Mouse (Mus musculus): Measurements from ENCODE around the gene Fam53b. TPM values are rescaled to one million over a fixed set of nuclear protein-coding genes. Genes with fewer than 3 reads are reported as not detected.

Fam53b gene
- polyA plus RNA-seq, 1 experiment from 2014 or later: 33.8 TPM

GRCm38 (mm10) chr7:132742912-132743311, 70.8 kb downstream of the Fam53b start:
- Histone ChIP-seq H3K9me3 (no peaks in the 10 kb centered on the region), H3K4me2 (no peak overlapping the region), H3K27ac (no peak overlapping the region), H3K4me1 (no peaks in the 10 kb centered on the region), H3K9ac (no peak overlapping the region), H3K36me3 (peaks cover 3% of the 10 kb centered on the region; the same call in 1 of the 2 replicates), H3K4me3 (no peak overlapping the region), H3K27me3 (no peaks in the 10 kb centered on the region)
- no peak for ATAC-seq (ENCODE audit: borderline replicate concordance, extremely low read depth, low FRiP score, low TSS enrichment)
- 80% methylated on average over 5 of the region's 5 CpGs for WGBS

DNA sequence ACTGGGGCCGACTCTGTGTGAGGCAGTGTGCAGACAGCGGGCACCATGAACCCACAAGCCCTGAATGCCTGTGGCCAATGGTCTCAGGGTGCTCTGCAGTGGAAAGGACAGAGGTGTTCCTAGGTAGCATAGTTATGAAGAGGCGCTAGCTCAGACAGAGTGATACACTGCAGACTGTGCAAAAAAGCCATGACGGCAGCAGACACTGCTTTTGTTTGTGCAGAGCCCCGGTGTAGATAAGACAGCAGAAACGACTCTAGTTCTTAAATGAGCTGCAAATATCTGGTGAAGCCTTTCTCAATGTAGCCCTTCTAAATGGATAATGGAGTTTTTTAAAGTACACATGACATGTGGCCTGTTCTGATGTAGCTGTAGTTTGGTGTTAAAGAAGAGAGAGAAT, 73.9 kb downstream of the Fam53b start:
- ATAC-seq (ENCODE audit: borderline replicate concordance, extremely low read depth, low FRiP score, low TSS enrichment): no peak
- no peak overlapping the region for H3K9ac ChIP-seq
- no peaks in the 10 kb centered on the region for H3K9me3 ChIP-seq
- H3K4me3 ChIP-seq: no peak overlapping the region
- no peak overlapping the region for H3K27ac ChIP-seq
- H3K4me1 ChIP-seq: peaks cover 16% of the 10 kb centered on the region
- WGBS: 58% methylated on average over 6 of the region's 6 CpGs
- no peaks in the 10 kb centered on the region for H3K36me3 ChIP-seq
- no peak overlapping the region for H3K4me2 ChIP-seq
- H3K27me3 ChIP-seq: no peaks in the 10 kb centered on the region

GRCm38 (mm10) chr7:132738844-132739243, 74.8 kb downstream of the Fam53b start:
- Histone ChIP-seq H3K9ac (no peak overlapping the region), H3K4me3 (no peak overlapping the region)

DNA sequence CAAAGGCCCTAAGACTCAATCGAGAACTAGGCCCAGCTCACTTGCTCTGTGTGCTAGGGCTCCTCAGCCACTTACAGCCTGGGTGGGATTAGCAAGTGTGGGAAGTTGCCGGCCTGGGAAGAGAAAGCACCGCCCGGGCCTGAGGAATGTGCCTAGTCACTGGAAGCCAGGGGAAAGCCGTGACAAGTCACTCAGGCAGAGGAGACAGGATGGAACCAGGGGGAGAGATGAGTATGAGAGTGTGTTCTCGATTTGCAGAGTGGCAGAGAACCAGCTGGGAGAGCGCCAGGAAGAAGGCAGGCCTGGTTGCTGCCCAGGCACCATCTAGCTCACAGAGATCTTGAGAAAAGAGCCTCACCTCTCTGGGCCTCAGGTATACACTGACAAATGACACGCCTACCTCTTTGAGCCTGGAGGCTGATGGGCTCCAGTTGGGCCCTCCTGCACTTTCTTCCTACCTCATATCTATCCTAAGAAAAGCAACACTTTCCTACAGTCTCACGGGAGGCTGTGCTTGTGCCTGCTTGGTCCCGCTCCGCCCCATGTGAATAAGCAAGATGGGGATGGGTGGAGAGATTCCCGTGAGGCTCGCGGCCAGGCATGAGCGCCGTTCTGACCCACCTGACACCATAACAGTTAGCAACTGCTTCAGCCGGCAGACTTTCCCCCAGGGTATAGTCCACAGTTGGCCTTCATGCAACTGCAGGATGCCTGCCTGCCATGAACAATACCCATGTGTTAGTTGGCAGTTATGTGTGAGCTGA, 77.4 kb downstream of the Fam53b start:
- Histone ChIP-seq H3K4me3 (no peak overlapping the region), H3K27me3 (no peaks in the 10 kb centered on the region), H3K4me2 (no peak overlapping the region), H3K9ac (no peak overlapping the region), H3K27ac (peak overlapping the region; percentile 70), H3K36me3 (no peaks in the 10 kb centered on the region; the same call in 1 of the 2 replicates), H3K9me3 (no peaks in the 10 kb centered on the region), H3K4me1 (peaks cover 19% of the 10 kb centered on the region)
- ATAC-seq (ENCODE audit: borderline replicate concordance, extremely low read depth, low FRiP score, low TSS enrichment): peak; percentile 40; the same call in 1 of the 2 replicates
- WGBS: 55% methylated on average over 17 of the region's 17 CpGs

More at GRCm38 (mm10) chr7:132738844-132739243, 74.8 kb downstream of the Fam53b start:
- 88% methylated on average over 6 of the region's 6 CpGs for WGBS
- H3K9me3 ChIP-seq: no peaks in the 10 kb centered on the region
- no peak overlapping the region for H3K27ac ChIP-seq
- H3K27me3 ChIP-seq: no peaks in the 10 kb centered on the region
- no peak overlapping the region for H3K4me2 ChIP-seq
- peaks cover 16% of the 10 kb centered on the region for H3K4me1 ChIP-seq
- no peaks in the 10 kb centered on the region; the same call in 1 of the 2 replicates for H3K36me3 ChIP-seq
- no peak for ATAC-seq (ENCODE audit: borderline replicate concordance, extremely low read depth, low FRiP score, low TSS enrichment)

- H3K4me2 ChIP-seq: no peak overlapping the region
- no peaks in the 10 kb centered on the region for H3K27me3 ChIP-seq
- H3K4me1 ChIP-seq: peaks cover 23% of the 10 kb centered on the region
- no peaks in the 10 kb centered on the region for H3K9me3 ChIP-seq
- no peaks in the 10 kb centered on the region; the same call in 1 of the 2 replicates for H3K36me3 ChIP-seq
- 40% methylated on average over 5 of the region's 5 CpGs for WGBS
- H3K9ac ChIP-seq: no peak overlapping the region
- no peak; the same call in 1 of the 2 replicates for ATAC-seq (ENCODE audit: borderline replicate concordance, extremely low read depth, low FRiP score, low TSS enrichment)
- no peak overlapping the region for H3K4me3 ChIP-seq
- H3K27ac ChIP-seq: 0 out of 2 replicates have a peak overlapping the region, but pooled peaks have one; percentile 70
Measured at GRCm38 (mm10) chr7:132735145-132735544, 78.5 kb downstream of the Fam53b start.

DNA sequence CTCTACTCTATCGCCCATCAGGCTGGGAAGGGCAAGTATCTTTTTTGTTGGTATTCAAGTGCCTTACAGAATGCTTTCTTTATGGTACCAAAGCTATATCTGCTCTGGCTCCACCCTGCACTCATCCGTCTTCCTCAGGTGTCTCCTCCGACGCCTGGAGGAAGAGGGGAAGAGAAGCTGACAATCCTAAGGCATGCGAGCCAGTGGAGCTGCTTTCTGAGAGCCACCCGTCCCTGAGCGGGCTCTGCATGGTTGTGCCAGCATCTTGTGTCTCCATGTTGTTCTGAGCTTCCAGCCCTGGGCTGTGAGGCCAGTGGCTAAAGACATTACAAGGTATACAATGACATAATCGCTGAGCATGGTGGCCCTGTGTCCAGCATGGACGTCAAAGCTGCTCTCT, 79.5 kb downstream of the Fam53b start:
- H3K27me3 ChIP-seq: no peaks in the 10 kb centered on the region
- no peak overlapping the region for H3K27ac ChIP-seq
- H3K4me1 ChIP-seq: peaks cover 23% of the 10 kb centered on the region
- ATAC-seq (ENCODE audit: borderline replicate concordance, extremely low read depth, low FRiP score, low TSS enrichment): no peak
- no peaks in the 10 kb centered on the region for H3K9me3 ChIP-seq
- H3K4me2 ChIP-seq: no peak overlapping the region
- no peak overlapping the region for H3K4me3 ChIP-seq
- no peaks in the 10 kb centered on the region; the same call in 1 of the 2 replicates for H3K36me3 ChIP-seq
- WGBS: 77% methylated on average over 9 of the region's 9 CpGs
- no peak overlapping the region for H3K9ac ChIP-seq

DNA sequence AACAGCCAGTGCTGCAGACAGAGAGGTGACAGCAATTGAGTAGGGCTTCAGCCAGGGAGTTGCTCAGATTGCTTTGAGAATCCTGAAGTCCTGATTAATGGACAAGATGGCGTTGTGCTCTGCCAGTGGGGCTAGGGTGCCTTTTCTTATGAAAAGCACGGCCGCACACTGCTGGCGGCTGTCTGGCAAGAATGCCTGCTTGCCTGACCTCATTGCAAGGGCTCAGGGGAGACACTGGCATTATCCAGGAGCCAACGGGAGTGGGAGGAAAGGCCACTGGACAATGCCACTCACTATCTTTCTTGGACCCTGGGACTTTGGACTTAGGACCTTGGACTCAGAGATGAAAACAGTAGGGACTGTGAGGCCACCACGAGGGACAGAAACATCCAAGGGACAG, 80.2 kb downstream of the Fam53b start:
- no peak for ATAC-seq (ENCODE audit: borderline replicate concordance, extremely low read depth, low FRiP score, low TSS enrichment)
- H3K9ac ChIP-seq: no peak overlapping the region
- WGBS: 78% methylated on average over 6 of the region's 6 CpGs

GRCm38 (mm10) chr7:132732136-132732789, 81.4 kb downstream of the Fam53b start:
- WGBS: 82% methylated on average over 6 of the region's 6 CpGs

More for the DNA sequence above, 80.2 kb downstream of the Fam53b start:
- H3K27ac ChIP-seq: no peak overlapping the region
- no peak overlapping the region for H3K4me2 ChIP-seq
- H3K4me1 ChIP-seq: peaks cover 29% of the 10 kb centered on the region
- H3K27me3 ChIP-seq: no peaks in the 10 kb centered on the region
- no peak overlapping the region for H3K4me3 ChIP-seq
- H3K36me3 ChIP-seq: no peaks in the 10 kb centered on the region; the same call in 1 of the 2 replicates
- H3K9me3 ChIP-seq: no peaks in the 10 kb centered on the region

DNA sequence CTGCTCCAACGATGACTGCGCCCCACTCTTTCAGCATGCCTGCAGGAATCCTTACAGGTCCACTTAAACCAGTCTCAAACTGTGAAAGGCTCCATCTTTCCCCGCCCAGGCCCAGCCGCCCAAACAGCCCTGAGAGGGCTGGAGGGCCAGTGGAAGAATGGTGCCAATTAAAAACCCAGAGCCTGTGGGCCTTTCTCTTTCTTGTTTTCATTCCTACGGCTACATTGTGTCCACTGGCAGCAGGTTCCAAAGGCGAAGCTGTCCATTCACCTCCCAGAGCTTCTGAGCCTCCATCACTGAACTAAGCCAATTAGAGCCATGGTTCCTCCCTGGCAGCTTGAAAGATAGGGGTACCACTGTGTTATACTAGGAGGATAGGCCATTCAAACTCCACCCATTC, 82.1 kb downstream of the Fam53b start:
- WGBS: 69% methylated on average over 6 of the region's 6 CpGs
- ATAC-seq (ENCODE audit: borderline replicate concordance, extremely low read depth, low FRiP score, low TSS enrichment): no peak
- H3K27me3 ChIP-seq: no peaks in the 10 kb centered on the region
- H3K4me3 ChIP-seq: no peak overlapping the region
- H3K4me2 ChIP-seq: no peak overlapping the region
- no peaks in the 10 kb centered on the region for H3K9me3 ChIP-seq
- peak overlapping the region; percentile 65 for H3K27ac ChIP-seq
- no peak overlapping the region for H3K9ac ChIP-seq
- no peaks in the 10 kb centered on the region; the same call in 1 of the 2 replicates for H3K36me3 ChIP-seq
- H3K4me1 ChIP-seq: peaks cover 32% of the 10 kb centered on the region

More at GRCm38 (mm10) chr7:132732136-132732789, 81.4 kb downstream of the Fam53b start:
- no peak for ATAC-seq (ENCODE audit: borderline replicate concordance, extremely low read depth, low FRiP score, low TSS enrichment)
- Histone ChIP-seq H3K4me3 (no peak overlapping the region), H3K9me3 (no peaks in the 10 kb centered on the region), H3K27me3 (no peaks in the 10 kb centered on the region), H3K4me2 (no peak overlapping the region), H3K9ac (no peak overlapping the region), H3K4me1 (peaks cover 34% of the 10 kb centered on the region), H3K27ac (peak overlapping the region; percentile 65; the same call in 1 of the 2 replicates), H3K36me3 (no peaks in the 10 kb centered on the region; the same call in 1 of the 2 replicates)

- H3K36me3 ChIP-seq: no peaks in the 10 kb centered on the region; the same call in 1 of the 2 replicates
- H3K4me1 ChIP-seq: peaks cover 30% of the 10 kb centered on the region
- H3K27me3 ChIP-seq: no peaks in the 10 kb centered on the region
- WGBS: 85% methylated on average over 7 of the region's 7 CpGs
- ATAC-seq (ENCODE audit: borderline replicate concordance, extremely low read depth, low FRiP score, low TSS enrichment): no peak
- no peak overlapping the region for H3K4me2 ChIP-seq
- no peak overlapping the region for H3K4me3 ChIP-seq
- 0 out of 2 replicates have a peak overlapping the region, but pooled peaks have one; percentile 65 for H3K27ac ChIP-seq
- no peaks in the 10 kb centered on the region for H3K9me3 ChIP-seq
- no peak overlapping the region for H3K9ac ChIP-seq
Measured at GRCm38 (mm10) chr7:132730510-132730909, 83.2 kb downstream of the Fam53b start.

DNA sequence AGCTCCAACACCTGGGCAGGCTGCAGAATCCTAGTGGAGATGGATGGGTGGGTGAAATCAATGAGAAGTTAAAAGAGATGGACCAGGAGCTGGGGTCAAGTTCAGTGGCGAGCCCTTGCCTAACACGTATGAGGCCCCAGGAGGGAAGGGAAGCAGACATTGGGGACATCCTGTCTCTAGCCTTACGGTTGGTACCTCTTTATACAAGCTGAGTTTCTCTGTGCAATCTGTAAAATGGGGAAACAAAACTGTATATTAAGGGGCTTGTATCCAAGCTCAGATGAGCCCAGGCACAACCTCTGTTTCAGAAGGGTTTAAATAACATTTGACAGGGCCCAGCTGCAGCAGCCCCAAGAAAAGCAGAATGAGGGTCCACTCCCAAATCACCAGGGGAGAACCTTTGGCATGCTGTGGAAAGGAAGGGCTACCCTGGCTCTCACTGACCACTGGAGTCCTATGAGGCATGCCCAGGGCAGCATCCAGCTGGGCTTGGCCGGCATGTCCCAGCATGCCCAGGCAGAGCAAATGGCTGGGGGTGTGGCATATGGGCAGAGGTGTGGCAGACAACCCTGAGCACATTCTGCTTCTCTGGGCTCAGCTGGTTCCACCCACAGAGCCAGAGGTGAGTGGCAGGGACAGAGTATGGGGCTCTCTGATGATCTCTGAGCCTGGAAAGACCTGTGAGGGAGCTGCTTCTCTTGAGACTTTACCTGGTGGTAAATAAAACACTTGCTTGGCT, 84.4 kb downstream of the Fam53b start:
- no peak for ATAC-seq (ENCODE audit: borderline replicate concordance, extremely low read depth, low FRiP score, low TSS enrichment)
- H3K4me3 ChIP-seq: no peak overlapping the region
- H3K4me2 ChIP-seq: no peak overlapping the region
- no peaks in the 10 kb centered on the region for H3K27me3 ChIP-seq
- no peaks in the 10 kb centered on the region for H3K36me3 ChIP-seq
- peaks cover 30% of the 10 kb centered on the region for H3K4me1 ChIP-seq
- H3K27ac ChIP-seq: no peak overlapping the region
- H3K9me3 ChIP-seq: no peaks in the 10 kb centered on the region
- WGBS: 70% methylated on average over 4 of the region's 4 CpGs
- no peak overlapping the region for H3K9ac ChIP-seq

Measured in lung, embryonic 15.5 days (tissue).